Mouse (Mus musculus): Measurements from ENCODE around the gene Rep15. TPM values are rescaled to one million over a fixed set of nuclear protein-coding genes. Genes with fewer than 3 reads are reported as not detected.

The Rep15 gene
- polyA plus RNA-seq (2015; fragmentation: Nextera tagmentation; extraction: Ambion mirVana) = 0.53 and 0.59 TPM in 2 replicates

GRCm38 (mm10) chr6:147032303-147032925, at the start of gene Rep15:
Gene Rep15, plus strand, starts transcription at chr6:147032584.

GRCm38 (mm10) chr6:147042291-147043290, 10.2 kb downstream of the Rep15 start, which contains the start of gene Mrps35:
Gene Mrps35, plus strand, starts transcription at chr6:147042764.

Other genes starting within 250 kb of the Rep15 start
- gene Arntl2, start 236.5 kb upstream of the Rep15 start, polyA plus RNA-seq (2015; fragmentation: Nextera tagmentation; extraction: Ambion mirVana) = 6.4 and 6.9 TPM in 2 replicates
- gene Smco2, start 182.5 kb upstream of the Rep15 start, polyA plus RNA-seq (2015; fragmentation: Nextera tagmentation; extraction: Ambion mirVana) = not detected in 2 replicates
- 16.9 and 23.7 TPM in 2 replicates for gene Ppfibp1, start 144.1 kb upstream of the Rep15 start, polyA plus RNA-seq (2015; fragmentation: Nextera tagmentation; extraction: Ambion mirVana)
- 0.09 TPM in 1 of 2 replicates, not detected in the other for gene 1700034J05Rik, start 78.2 kb upstream of the Rep15 start, polyA plus RNA-seq (2015; fragmentation: Nextera tagmentation; extraction: Ambion mirVana)
- 73.7 and 82.5 TPM in 2 replicates for gene Mrps35, start 10.2 kb downstream of the Rep15 start, polyA plus RNA-seq (2015; fragmentation: Nextera tagmentation; extraction: Ambion mirVana)
- 1.2 and 1.4 TPM in 2 replicates for gene Mansc4, start 54.4 kb downstream of the Rep15 start, polyA plus RNA-seq (2015; fragmentation: Nextera tagmentation; extraction: Ambion mirVana)
- gene Klhl42, start 58.8 kb downstream of the Rep15 start, polyA plus RNA-seq (2015; fragmentation: Nextera tagmentation; extraction: Ambion mirVana) = 6.0 and 6.3 TPM in 2 replicates
- 11.5 and 13.0 TPM in 2 replicates for gene Pthlh, start 231.6 kb downstream of the Rep15 start, polyA plus RNA-seq (2015; fragmentation: Nextera tagmentation; extraction: Ambion mirVana)

All from neural tube, postnatal 0 days (tissue).